Mouse (Mus musculus) v-Abl transformed pro-B cells (cell line): ENCODE measurements around the gene Wdfy4.

Source experiments
- in situ Hi-C, 2 experiments: fragments of 400-800 bp; cut with MboI; formaldehyde crosslinking; loops; one replicate each; pipeline ENCODE4 v1.15.1; 2025; ENCODE audit not compliant: unreplicated experiment in 2 of 2

Wdfy4 gene

DNA sequence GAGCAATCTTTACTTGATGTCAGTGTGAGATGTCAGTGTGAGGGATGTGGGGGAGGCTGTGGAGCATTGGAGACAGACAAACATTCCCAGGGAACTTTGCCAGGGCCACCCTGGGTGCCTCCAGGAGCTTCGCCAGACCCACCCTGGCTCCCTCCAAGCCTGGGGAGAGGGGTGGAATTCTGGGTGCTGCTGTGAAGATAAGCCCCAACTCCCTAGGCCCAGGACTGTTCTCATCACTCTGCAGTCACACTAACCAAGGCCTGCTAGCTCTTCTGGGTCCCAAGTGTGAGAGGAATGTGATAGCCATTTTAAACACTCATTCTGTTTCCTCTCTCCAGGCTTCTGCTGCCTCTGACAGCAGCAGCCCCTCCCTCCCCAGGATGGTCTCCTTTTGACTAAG lies 177.7 kb downstream of the Wdfy4 start:
- in situ Hi-C loops: no loop called here

DNA sequence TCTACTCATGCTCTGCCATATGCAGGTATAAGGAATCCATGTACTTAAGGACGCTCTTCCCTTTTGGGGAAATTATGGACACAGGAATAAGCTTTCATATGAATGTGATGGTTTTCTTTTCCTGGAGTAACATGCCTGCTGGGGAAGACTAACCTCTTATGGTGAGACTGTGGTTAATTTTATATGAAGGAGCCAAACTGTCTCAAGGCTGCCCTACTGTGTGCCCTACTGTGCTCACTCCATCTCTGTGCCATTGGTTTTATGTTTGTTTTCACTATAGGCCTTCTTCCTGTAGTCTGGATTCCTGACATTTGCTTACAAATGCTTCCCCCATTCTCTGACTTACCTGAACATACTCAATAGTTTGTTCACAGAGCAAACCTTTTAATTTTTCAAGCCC lies 180.2 kb downstream of the Wdfy4 start:
- in situ Hi-C loops: no loop called here

DNA sequence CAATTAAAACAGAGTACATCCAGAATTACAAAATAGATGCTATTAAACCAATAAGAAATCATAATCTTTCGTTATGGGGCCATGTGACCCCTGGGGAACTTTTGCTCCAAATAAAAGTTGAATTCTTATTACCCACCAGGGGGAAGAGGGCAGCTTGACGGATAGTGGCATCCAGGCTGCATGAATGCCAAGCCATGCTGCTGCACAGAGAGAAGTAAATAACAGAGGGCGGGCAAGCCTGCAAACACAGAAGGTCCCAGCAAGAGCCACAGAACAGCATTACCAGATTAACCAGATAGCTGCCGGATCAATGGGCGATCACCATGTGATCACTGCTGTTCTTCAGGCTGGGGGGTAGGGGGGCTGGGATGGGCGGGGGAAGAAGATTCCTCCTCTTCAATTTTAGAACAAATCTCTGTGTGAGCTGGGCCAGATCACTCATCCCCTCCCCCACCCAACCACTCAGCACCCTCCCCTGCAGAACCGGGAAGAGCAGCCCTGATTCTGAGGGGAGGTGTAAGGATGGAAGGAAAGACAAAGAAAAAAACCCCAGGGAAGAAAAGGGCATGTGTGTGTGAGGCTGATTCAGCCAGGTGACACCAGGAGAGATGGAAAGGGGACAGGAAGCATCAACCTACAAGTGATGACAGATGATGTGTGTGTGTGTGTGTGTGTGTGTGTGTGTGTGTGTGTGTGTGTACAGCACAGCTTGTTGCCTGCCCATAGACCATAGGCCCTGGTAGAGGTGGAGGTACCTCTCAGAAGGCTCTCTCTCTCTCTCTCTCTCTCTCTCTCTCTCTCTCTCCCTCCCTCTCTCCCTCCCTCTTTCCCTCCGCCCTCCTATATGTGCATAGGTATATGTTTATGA lies 185.0 kb downstream of the Wdfy4 start:
- in situ Hi-C loops: no loop called here

DNA sequence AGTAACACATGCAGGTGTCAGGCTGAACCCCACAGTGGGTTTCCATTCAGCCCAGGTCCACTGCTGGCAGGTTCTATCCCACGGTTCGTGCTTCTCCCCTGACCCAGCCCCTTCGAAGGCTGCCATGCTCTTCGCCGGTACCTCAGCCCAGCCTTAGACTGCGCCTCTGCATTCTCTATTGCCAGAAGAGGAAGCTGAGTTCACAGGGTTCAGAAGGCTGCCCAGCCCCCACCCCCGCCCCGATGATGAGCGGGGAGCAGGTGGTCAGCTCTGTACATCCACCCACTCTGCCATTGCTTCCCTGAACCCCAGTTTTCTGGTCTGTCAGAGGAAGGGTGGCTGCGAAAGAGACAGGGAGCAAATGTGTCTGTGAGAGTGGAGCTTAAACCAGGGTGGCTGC lies 185.8 kb downstream of the Wdfy4 start:
- in situ Hi-C loops: loop anchor here in 1 of 2 experiments (25.0 kb wide), 1 partner anchor 737 kb away; no protein-coding TSS in a partner anchor

DNA sequence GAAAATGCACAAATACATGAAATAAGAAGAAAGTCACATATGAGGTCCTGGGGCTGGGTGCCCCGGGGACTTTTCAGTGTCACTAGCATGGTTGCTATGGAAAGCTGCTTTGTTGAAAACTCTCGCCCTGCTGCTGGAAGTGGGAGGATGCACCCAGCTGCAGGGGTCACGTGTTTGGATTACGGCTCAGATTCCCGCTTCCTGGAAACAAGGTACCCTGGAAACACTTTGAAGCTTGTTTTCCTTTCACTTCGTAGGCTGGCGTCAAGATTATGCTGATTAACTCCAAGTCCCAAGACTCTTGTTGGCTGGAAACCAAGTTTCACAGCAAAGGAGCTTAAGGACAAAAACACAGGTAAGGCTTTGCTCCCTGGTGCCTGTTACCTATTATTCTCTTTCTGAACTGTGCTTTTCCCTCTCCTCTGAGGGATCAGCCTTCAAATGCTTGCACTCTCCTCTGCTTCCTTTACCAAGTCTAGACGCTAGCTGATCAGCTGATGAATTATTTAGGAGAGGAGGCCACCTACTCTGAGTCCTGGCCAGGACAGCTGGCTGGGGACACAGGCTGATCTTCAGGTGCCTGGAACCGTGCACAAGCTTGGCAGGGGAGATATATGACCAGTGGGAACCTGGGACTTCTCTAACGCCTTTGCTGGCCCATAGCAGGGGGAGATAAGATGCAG lies 190.2 kb downstream of the Wdfy4 start:
- in situ Hi-C loops: loop anchor here in 1 of 2 experiments (25.0 kb wide), 1 partner anchor 733 kb away; no protein-coding TSS in a partner anchor

DNA sequence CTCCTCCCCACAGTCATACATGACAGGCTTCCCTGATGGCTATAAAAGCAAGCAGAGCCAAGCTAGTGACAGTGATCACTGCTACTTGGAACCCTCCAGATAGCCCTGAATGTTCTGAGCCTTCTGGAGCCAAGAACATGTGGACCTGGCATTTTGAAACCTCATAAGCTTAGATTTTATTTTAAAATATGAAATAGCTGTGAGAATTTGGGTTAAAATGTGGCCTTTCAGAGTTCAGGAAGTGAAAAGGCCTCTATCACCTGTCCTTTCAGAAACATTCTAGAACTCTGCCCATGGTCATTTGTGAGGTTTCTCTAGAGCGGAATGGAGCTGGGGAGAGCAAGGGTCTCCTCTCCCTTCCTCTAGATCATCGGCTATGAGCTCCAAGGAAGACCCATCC lies 194.2 kb downstream of the Wdfy4 start, which contains the start of gene Lrrc18:
Gene Lrrc18, plus strand, starts transcription at position 301 of the 400 bp plus-strand sequence.
- in situ Hi-C loops: loop anchor here in 1 of 2 experiments (25.0 kb wide), 1 partner anchor 729 kb away; no protein-coding TSS in a partner anchor

DNA sequence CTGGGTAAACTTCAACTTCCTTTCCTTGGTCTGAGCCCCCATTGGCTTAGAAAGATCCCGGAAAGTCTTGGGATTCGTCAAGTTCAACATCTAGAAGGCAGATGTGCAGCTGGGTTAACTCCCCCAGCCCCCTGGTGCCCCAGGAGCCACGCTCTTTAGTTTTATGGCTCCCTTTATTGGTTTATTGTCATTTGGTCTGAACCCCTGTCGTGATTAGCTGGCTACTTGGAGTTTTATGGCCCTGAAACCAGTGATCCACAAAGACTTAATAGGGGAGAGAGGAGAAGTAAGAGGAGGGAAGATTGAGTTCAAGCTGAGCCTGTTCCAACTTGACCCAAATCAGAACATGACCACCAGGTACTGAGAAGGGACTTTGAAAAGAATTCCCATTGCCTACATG lies 198.6 kb downstream of the Wdfy4 start:
- in situ Hi-C loops: loop anchor here in 1 of 2 experiments (25.0 kb wide), 1 partner anchor 724 kb away; no protein-coding TSS in a partner anchor

DNA sequence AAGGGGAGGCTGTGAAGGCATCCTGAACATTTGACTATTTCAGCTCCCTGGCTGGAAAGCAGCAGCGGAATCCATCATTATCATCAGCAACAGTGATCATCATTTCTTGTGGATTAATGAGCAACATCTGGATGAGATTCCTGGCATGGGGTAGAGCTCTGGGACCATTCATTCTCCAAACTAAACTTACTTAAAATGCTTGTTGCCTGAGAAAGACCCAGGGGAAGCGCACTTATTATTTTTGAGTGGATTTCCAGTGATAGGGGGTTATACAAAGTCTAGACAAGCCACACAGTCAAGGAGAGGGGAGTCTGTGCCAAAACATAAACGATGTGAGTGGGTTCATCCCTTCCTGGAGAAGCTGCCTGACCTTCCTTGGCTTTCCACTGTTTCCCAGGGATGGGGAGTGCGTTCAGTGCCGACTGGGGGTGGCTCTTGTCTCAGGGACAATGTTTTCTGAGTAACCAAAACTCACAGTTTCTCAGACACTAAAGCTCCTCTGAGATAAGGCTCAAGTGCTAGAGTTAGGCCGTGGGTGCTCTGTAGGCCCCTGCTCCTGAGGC lies 201.1 kb downstream of the Wdfy4 start:
- in situ Hi-C loops: loop anchor here in 1 of 2 experiments (25.0 kb wide), 1 partner anchor 722 kb away; no protein-coding TSS in a partner anchor

DNA sequence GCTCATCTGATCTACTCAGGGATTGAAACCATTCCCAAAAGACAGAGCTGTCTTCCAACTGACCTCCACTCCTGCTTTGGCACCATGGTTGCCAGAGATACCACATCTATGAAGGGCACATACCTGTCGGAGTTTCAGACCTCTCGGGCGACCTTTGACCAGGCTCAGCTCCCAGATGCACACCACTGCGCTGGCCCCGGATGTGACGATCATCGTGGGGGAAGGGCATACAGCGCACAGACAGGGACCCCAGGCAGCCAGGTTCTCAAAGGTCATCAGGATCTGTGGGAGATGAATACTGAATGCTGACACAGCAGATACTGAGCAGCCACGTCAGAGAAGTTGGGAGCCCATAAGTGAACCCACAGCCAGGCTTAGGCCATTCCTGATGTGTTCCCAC lies 214.6 kb downstream of the Wdfy4 start:
- in situ Hi-C loops: no loop called here

DNA sequence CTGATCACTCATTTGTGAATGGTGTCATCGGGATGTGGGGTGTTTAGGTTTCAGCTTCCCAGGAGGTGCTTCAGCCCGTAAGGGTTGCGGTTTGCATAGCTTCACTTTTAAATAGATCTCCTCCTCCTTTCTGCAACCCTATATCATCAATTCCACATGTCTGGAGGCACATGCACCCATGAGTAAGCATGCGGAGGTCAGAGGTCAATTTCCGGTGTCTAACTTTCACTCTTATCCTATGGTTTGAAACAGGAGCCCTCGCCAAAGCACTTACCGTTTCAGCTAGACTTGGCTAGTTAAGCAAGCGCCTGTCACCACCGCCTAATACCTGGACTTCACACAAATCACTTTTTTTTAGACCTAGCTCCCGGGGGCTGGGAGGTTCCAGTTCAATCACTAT lies 220.6 kb downstream of the Wdfy4 start:
- in situ Hi-C loops: loop anchor here (5.0 to 10.0 kb wide), 4 partner anchors 192 to 432 kb away; no protein-coding TSS in a partner anchor

DNA sequence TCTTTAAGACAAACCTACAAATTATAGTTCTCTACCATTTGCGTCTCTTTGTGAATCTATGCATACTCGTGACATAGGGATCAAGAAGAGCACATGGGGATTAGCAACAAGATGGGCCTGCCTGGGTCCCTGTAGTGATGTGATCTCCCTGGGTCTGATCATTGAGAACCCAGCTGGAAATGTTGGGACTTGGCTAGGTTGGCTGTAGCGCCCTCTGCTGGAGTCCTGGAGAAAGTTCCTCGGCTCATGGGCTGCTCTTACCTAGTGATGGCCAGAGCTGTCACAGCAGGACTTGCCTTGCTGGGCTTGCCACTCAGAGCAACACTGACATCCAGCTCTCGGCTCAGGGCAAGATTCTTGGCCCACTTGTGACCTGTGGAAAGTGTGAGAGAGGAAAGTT lies 224.8 kb downstream of the Wdfy4 start:
- in situ Hi-C loops: loop anchor here (5.0 to 10.0 kb wide), 4 partner anchors 188 to 428 kb away; no protein-coding TSS in a partner anchor

DNA sequence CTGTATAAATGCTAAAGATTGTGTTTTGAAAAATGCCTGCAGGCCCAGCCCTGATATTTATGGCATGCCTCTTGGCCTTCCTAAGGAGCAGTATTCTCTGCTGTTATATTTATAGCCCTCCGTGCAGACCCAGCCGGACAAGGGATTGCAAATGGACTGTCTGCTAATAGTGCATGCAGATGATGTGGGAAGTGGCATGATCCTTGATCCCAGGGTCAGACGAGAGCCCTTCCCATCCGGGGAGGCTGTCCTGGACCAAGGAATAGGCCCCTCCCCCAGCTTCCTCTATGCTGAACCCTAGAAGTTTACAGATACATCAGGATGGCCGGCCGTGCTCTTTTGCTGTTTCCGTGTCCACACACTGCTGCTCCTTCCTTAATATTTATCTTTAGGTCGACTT lies 226.6 kb downstream of the Wdfy4 start:
- in situ Hi-C loops: loop anchor here in 1 of 2 experiments (5.0 kb wide), 1 partner anchor 426 kb away; no protein-coding TSS in a partner anchor

DNA sequence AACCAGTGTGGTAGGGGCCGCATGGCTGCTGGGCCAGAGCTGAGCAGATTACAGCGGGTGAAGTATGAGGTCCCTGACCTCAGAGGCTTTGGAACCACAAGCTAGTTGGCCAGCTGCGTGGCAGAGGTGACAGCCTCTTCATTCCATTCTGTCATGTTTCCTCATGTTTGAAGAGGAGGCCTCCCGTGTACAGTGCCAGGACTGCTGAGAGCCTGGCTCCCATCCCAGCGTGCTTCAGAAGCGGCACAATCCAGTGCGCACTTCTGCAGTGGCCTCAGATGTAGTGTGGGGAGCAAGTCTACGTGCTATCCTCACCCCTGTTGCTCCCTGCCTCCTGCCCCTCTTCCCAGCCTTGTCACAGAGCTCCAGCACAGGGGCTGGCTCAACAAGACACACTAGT lies 228.8 kb downstream of the Wdfy4 start:
- in situ Hi-C loops: loop anchor here in 1 of 2 experiments (5.0 kb wide), 1 partner anchor 424 kb away; no protein-coding TSS in a partner anchor

DNA sequence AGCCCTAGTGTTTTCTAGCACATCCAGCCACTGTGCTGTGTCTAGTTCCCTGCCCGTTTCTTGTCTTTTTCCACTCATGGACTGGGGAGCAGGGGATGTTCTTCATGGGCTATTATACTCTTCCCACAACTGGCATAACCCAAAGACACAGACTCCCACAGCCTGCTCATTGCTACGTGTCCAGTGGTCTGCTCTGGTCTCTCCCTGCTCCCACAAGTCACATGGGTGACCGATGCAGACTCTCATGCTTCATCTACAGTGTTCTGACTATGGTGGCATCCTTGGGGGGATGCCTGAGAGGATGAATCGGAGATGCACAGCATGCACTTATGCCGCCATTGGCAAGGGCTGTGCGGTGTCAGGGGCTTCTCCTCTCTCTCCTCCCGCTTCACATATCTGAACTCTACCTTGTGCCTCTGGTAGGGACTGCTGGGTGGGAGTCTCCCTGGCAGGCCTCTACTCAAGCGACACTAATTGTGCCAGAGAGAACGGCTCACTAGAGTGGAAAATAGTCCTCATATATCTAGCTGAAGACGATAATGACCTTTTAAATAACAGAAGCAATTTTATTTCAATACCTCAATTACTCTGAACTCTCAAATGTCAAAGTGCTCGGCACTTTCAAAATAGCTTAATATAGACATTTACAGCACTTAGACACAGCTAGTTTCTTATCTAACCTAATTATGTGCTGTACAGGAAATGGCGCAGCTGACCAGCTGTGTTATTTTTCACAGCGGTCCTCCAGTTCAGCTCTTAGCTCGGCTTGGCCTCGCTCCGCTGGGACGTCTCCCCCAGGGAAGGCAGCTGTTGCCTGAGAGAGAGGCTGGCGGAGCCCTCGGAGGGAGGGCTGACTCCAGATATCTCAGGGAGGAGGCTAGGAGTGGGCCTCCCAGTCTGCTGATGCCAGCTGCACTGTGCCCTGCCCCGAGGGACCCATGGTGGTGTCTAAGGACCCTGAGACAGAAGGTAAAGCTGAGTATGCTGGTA lies 234.7 kb downstream of the Wdfy4 start:
- in situ Hi-C loops: no loop called here

DNA sequence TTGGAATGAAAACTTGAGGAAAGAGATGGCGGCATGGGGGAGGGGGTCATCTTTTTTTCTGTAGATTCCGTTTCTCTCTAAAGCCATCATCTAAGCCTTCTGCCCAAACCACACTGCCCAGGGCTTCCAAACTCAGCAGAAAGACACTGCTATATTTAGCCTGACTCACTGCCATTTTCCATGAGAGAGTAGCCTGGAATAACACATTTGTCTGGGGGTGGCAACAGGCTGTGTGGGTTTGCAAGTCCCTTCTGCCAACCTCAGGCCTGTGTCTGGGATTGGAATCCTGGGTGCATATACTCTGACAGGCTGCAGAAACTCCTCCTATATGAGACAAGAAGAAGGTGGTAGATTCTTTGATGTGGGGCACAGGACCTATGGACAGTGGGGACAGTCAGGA lies 237.8 kb downstream of the Wdfy4 start:
- in situ Hi-C loops: no loop called here

DNA sequence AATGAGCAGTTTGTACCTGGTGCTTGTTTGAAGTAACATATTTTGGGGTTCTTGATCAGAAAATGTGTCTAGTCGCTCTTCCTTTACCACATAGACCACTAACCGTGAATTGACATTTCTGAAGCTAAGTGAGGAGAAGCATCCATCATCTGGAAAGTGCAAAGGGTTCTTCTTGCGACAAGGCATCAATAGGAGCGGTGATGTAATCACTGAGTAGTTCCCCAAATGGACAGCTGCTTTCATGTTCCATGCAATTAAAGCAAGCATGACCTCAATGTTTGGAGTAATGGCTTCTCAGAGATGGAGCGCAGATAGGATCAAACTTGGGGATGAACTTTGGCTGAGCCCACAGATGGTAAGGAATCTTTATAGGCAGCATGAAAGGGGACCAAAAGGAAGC lies 246.1 kb downstream of the Wdfy4 start:
- in situ Hi-C loops: no loop called here

DNA sequence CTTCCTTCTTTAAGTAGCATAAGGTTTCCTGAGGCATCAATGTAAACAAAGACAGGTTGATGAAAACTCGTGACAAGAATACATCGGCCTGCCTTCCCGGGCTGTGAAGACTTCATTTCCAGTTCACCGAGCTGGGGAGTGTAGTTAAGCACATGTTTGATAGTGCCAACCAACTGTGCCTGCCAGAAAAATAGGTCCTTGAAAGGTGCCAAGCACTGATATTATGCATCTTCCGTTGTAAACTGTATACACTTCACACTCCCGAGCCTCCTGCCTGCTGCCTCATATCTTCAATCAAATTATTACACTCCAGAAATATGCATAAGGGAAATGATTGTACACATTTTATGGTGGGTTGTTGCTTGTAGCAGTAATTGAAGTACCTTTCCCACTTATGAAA lies 251.2 kb downstream of the Wdfy4 start:
- in situ Hi-C loops: no loop called here

DNA sequence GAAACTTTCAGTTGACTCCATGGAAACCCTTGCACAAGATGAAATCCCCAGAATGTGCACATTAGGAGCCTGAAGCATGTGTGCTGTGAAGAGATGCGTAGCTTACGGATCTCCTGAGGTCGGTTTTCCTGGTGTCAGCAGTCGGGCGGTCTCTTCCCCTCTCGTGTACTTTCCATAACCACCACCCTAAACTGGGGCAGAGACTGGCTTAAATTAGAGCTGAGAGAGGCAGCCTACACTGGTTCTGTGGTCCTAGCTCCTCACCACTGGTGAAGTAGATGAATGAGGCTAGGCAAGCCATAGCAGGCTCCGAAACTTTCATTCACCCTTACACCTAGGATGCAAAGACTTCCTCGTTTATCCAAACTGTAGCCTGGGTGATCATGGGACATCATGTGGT lies 253.1 kb downstream of the Wdfy4 start:
- in situ Hi-C loops: no loop called here

DNA sequence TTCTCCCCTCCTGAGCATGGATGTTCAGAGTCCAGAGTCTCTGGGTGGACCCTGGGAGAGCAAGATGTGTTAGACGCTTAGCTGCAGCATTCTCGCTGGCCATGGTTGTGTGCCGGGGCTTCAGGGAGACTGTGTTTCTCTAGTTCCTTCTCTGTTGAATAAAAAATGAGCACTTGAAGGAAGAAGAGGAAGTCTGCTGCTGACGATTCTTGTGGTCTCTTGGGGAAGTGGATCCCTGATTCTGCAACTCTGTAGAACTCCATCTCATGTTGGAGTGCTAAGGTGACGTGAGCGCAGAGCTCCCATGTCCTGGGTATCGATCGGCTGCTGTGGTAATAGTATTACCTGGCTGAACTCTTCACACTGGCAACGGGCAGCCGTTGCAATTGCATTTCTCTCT lies 253.6 kb downstream of the Wdfy4 start:
- in situ Hi-C loops: no loop called here

DNA sequence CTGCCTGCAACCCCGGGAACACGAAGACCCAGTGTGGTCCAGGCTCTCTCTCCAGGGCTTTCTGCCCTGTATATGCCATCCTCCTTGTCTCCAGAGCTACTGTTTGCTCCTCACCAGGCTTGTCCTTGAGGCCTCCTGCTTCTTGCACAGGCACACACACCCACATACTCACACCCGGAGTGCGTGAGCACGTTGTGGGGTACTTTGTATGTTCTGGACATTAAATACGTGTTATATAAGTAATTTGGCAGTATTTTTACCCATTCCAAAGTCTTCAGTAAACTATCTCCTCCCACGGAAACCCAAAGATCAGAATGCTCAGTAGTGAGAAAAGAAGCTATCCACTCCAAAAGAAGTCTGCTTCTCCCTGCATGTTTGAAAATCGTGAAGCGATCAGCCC lies 261.4 kb downstream of the Wdfy4 start:
- in situ Hi-C loops: no loop called here
